Mouse (Mus musculus) limb, embryonic 15.5 days (tissue): ENCODE data around the gene Hdac7. TPM values are rescaled to one million over a fixed set of nuclear protein-coding genes. Genes with fewer than 3 reads are reported as not detected.

ENCODE experiments used
- ATAC-seq: fragments of 200-750 bp; cut with Nextera tagmentation; 2 replicates; pipeline ENCODE4 v1.8.0; 2017; ENCODE audit warnings: low read depth, moderate TSS enrichment; ENCODE audit not compliant: insufficient number of reproducible peaks, low FRiP score, low TSS enrichment
- H3K27ac ChIP-seq: fragments of 300-500 bp; sonication (generic); 2 replicates; pipeline ENCODE4 v1.5.1; 2015; ENCODE audit warnings: moderate library complexity, mild to moderate bottlenecking, inconsistent platforms
- H3K27me3 ChIP-seq: fragments of 300-500 bp; sonication (generic); 2 replicates; pipeline ENCODE4 v1.6.1; 2015; ENCODE audit warnings: inconsistent platforms
- H3K36me3 ChIP-seq: fragments of 300-500 bp; sonication (generic); 2 replicates; pipeline ENCODE4 v1.6.1; 2015; ENCODE audit warnings: inconsistent platforms
- H3K4me1 ChIP-seq: fragments of 300-500 bp; sonication (generic); 2 replicates; pipeline ENCODE4 v1.6.1; 2015; ENCODE audit warnings: inconsistent platforms
- H3K4me2 ChIP-seq: fragments of 300-500 bp; sonication (generic); 2 replicates; pipeline ENCODE4 v1.6.1; 2015; ENCODE audit warnings: mild to moderate bottlenecking, inconsistent platforms
- H3K4me3 ChIP-seq: fragments of 300-500 bp; sonication (generic); 2 replicates; pipeline ENCODE4 v1.5.1; 2015; ENCODE audit warnings: mild to moderate bottlenecking, inconsistent platforms
- H3K9ac ChIP-seq: fragments of 300-500 bp; sonication (generic); 2 replicates; pipeline ENCODE4 v1.6.1; 2015; ENCODE audit warnings: inconsistent platforms
- H3K9me3 ChIP-seq: fragments of 300-500 bp; sonication (generic); 2 replicates; pipeline ENCODE4 v1.6.1; 2016; ENCODE audit warnings: inconsistent platforms
- WGBS: fragments of 180-500 bp; shearing (Covaris S2); methylation state at CpG from one replicate; pipeline ENCODE4 v1.1.7; 2015; 5-methylcytosine and 5-hydroxymethylcytosine counted together
- polyA plus RNA-seq: library from polyadenylated mRNA; unstranded; fragments of >200 nt; fragmentation: Nextera tagmentation; extraction: Ambion mirVana; gene quantifications from 2 replicates; pipeline ENCODE4 v1.2.1, GENCODE M21; 2015

Gene Hdac7
- polyA plus RNA-seq, 1 experiment from 2014 or later: 34.1 TPM

DNA sequence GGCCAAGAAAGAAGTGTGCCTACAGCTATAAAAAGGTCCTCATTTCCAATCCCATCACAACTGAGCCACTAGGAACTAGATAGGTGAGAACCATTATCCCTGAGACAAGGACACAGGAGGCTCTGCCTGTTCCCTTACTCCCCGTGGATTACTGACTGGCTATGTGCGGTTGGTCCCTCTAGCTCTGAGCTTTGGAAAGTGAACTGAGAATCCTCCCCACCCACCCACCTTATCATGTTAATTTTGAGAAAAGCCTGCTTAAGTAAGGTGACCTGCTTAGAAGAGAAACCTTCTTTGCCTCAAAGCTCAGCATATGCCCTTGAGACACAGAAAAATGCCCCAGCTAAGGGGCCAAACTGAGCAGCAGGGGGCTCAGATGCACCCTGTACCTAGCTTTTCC lies 14.9 kb downstream of the Hdac7 start:
- peak overlapping the region; percentile 80; the same call in 1 of the 2 replicates for H3K4me3 ChIP-seq
- 0 out of 2 replicates have a peak, but pooled peaks cover 2% of the 10 kb centered on the region for H3K36me3 ChIP-seq
- peak overlapping the region; percentile 75 for H3K4me2 ChIP-seq
- H3K4me1 ChIP-seq: peaks cover 72% of the 10 kb centered on the region
- 65% methylated on average over 2 of the region's 2 CpGs for WGBS
- no peaks in the 10 kb centered on the region for H3K9me3 ChIP-seq
- H3K27me3 ChIP-seq: no peaks in the 10 kb centered on the region
- no peak for ATAC-seq
- peak overlapping the region; percentile 98 for H3K27ac ChIP-seq
- 0 out of 2 replicates have a peak overlapping the region, but pooled peaks have one; percentile 5 for H3K9ac ChIP-seq

DNA sequence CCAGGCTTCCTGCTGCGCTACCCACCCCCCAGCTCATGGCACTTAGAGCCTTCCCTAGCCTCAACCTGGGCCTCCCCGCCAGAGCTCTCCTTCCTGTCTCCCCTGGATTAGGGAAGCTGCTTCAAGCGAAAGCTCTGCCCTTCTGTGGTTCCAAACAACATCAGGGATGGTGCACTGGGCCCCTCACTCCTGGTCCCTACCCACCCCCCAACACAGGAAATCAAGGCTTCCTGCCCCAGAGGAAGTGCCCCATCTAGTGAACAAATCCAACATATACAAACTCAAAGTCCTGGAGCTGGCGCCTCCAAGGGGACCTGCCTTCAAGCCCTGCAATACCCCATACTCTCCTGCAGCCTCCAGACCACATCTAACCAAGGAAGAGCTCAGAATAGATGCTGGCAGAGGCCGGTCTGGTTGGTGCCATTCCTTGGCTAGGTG lies 15.4 kb downstream of the Hdac7 start:
- no peak for ATAC-seq
- Histone ChIP-seq H3K27ac (peak overlapping the region; percentile 98), H3K9ac (no peak overlapping the region), H3K9me3 (no peaks in the 10 kb centered on the region), H3K4me2 (peak overlapping the region; percentile 75), H3K4me1 (peaks cover 77% of the 10 kb centered on the region), H3K27me3 (no peaks in the 10 kb centered on the region), H3K36me3 (0 out of 2 replicates have a peak, but pooled peaks cover 2% of the 10 kb centered on the region), H3K4me3 (peak overlapping the region; percentile 80)
- 55% methylated on average over 5 of the region's 5 CpGs for WGBS

- 0 out of 2 replicates have a peak, but pooled peaks cover 2% of the 10 kb centered on the region for H3K36me3 ChIP-seq
- WGBS: 30% methylated on average over 6 of the region's 6 CpGs
- no peaks in the 10 kb centered on the region for H3K27me3 ChIP-seq
- H3K27ac ChIP-seq: peak overlapping the region; percentile 98
- 0 out of 2 replicates have a peak overlapping the region, but pooled peaks have one; percentile 17 for H3K9ac ChIP-seq
- no peak for ATAC-seq
- H3K4me1 ChIP-seq: peaks cover 83% of the 10 kb centered on the region
- peak overlapping the region; percentile 75 for H3K4me2 ChIP-seq
- H3K4me3 ChIP-seq: peak overlapping the region; percentile 5
- H3K9me3 ChIP-seq: no peaks in the 10 kb centered on the region
Observed at GRCm38 (mm10) chr15:97828221-97828842, 16.0 kb downstream of the Hdac7 start.

GRCm38 (mm10) chr15:97827401-97827800 lies 16.9 kb downstream of the Hdac7 start:
- Histone ChIP-seq H3K27me3 (no peaks in the 10 kb centered on the region), H3K27ac (no peak overlapping the region), H3K4me3 (no peak overlapping the region), H3K9me3 (no peaks in the 10 kb centered on the region), H3K9ac (no peak overlapping the region), H3K4me2 (no peak overlapping the region), H3K36me3 (0 out of 2 replicates have a peak, but pooled peaks cover 2% of the 10 kb centered on the region), H3K4me1 (peaks cover 88% of the 10 kb centered on the region)
- 83% methylated on average over 8 of the region's 8 CpGs for WGBS
- ATAC-seq: no peak

DNA sequence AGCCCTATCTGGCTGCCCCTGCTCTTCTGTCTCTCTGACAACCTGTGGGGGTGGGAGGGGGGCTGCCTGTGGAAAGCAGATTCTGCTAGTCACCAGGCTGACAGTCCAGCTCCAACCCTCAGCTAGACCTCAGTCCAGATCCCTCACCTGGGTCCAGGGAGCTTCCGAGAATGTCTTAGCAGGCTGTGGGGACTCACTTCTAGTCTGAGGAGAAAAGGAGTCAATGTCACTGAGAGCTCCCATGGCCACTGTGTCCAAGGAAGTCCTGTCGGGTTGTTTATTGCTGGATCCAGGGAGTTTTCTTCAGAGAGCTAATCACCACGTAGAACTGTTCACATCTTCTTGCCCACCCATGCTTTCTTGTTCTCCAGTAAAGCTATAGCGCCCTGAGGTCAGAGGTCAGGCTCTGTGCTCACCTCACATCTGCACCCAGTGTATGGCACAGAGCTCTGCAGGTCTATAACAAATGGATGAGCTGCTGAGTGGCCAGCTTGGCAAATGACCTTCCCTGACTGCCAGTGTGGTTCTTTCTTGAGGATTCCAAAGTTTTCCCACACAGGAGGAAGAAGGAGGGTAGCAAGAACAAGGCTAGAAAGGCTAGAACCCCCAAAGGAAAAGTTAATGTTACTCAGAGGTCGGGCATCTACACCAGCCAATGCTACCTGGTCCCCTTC lies 17.6 kb downstream of the Hdac7 start:
- Histone ChIP-seq H3K4me3 (no peak overlapping the region), H3K27me3 (no peaks in the 10 kb centered on the region), H3K4me1 (peaks cover 87% of the 10 kb centered on the region), H3K36me3 (0 out of 2 replicates have a peak, but pooled peaks cover 2% of the 10 kb centered on the region), H3K4me2 (no peak overlapping the region), H3K9ac (no peak overlapping the region), H3K27ac (0 out of 2 replicates have a peak overlapping the region, but pooled peaks have one; percentile 85), H3K9me3 (no peaks in the 10 kb centered on the region)
- ATAC-seq: no peak
- WGBS: 59% methylated on average over 5 of the region's 5 CpGs

DNA sequence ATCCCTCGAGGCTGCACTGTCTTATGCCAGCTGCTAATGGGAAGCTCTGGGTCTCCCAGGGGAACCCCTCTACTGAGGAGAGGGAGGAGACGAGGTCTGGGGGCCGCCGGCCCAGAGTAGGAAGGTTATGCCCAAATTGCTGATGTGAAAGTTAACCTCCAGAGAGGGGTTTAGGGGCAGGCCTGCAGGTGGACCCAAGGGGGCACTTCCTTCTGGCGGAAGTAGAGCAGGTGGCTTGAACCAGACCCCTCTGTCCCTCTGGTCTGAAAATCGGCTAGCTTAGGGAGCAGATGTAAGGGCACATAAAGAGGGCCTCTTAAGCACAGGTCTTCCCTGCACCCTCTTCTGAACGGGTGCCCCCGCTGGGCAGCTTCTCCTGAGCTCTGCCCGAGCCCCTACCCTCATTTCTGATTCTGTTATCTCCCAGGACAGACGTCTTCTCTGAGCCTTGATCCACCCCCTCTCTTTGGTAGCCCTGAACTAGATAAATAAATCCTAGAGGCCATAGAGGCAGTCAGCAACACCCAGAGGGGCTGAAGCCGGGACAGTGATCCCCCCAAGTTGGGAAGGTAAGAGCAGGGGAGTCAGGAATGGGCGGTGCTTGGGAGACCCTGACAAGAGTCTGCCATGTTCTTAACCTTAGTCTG lies 18.2 kb downstream of the Hdac7 start:
- Histone ChIP-seq H3K4me2 (peak overlapping the region; percentile 51), H3K9ac (no peak overlapping the region), H3K4me1 (peaks cover 94% of the 10 kb centered on the region), H3K36me3 (0 out of 2 replicates have a peak, but pooled peaks cover 2% of the 10 kb centered on the region), H3K27ac (peak overlapping the region; percentile 85), H3K9me3 (no peaks in the 10 kb centered on the region), H3K27me3 (no peaks in the 10 kb centered on the region), H3K4me3 (0 out of 2 replicates have a peak overlapping the region, but pooled peaks have one; percentile 32)
- WGBS: 52% methylated on average over 12 of the region's 12 CpGs
- ATAC-seq: no peak

DNA sequence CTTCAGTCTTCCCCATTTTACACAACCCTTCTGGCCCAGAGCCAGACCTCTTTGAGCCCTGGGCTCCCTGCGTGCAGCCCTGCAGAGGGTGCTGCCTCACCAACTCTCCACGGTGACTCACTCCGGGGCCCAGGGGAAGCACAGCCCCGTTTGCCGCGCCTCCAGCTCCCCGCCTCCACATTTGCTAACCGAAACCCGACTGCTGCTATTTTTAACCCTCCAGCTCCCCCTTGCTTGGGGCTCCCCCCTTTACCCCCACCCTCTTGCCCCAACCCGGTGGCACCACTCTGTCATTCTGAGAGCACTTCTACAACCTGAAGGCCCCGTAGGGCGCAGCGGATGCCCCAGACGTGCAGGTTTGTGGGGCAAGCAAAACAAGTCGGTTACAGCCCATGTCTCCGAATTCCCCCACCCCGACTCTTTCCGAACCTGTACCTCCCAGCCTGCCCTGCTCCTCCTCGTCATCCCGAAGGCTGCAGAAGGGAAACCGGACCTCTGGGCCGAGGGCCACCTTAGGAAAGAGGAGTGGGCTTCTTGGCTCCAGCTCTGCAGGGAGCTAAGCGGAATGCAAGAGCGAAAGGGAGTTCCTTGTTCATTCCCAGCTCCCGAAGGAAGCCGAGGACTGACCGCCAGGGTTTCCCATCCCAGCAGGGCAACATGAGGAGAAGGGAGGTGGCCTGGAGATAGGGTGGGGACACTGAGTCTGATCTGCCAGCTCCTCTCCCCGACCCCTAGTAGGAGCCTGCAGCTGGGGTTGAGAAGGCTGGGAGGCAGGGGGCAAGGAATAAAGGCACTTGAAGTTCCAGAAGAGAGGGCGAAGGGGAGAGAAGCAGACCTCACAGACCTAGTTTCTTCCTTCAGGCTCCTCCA lies 19.0 kb downstream of the Hdac7 start:
- Histone ChIP-seq H3K9ac (peak overlapping the region; percentile 29; the same call in 1 of the 2 replicates), H3K4me2 (peak overlapping the region; percentile 51), H3K9me3 (no peaks in the 10 kb centered on the region), H3K27me3 (no peaks in the 10 kb centered on the region), H3K4me3 (peak overlapping the region; percentile 32), H3K27ac (peak overlapping the region; percentile 85), H3K4me1 (peaks cover 95% of the 10 kb centered on the region), H3K36me3 (peaks cover 6% of the 10 kb centered on the region; the same call in 1 of the 2 replicates)
- 7% methylated on average over 29 of the region's 29 CpGs for WGBS
- peak; percentile 53 for ATAC-seq

- no peak overlapping the region for H3K4me3 ChIP-seq
- no peaks in the 10 kb centered on the region for H3K9me3 ChIP-seq
- H3K27ac ChIP-seq: peak overlapping the region; percentile 85
- no peak for ATAC-seq
- H3K4me2 ChIP-seq: no peak overlapping the region
- WGBS: 72% methylated on average over 6 of the region's 6 CpGs
- peaks cover 85% of the 10 kb centered on the region for H3K4me1 ChIP-seq
- peaks cover 6% of the 10 kb centered on the region; the same call in 1 of the 2 replicates for H3K36me3 ChIP-seq
- H3K27me3 ChIP-seq: no peaks in the 10 kb centered on the region
- H3K9ac ChIP-seq: no peak overlapping the region
Observed at GRCm38 (mm10) chr15:97824042-97824441, 20.3 kb downstream of the Hdac7 start.

DNA sequence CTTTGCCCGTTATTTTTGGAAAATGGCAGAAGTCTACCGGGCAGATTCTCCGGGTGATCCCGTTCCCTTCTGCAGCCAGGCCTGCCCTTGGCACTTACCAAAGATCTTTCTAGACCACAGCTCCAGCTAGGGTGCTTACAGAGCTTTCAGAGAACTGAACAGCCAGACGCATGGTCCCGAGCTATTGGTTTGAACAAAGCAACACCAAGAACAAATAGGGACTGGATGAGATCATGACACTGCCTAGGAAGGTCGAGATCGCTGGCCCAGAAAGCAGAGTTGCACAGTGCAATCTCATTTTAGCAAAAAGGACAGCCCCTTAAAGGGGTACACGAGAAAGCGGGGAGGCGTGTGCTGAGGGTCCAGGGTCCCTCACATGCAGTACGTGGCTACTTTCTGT lies 20.8 kb downstream of the Hdac7 start:
- ATAC-seq: no peak
- Histone ChIP-seq H3K9ac (no peak overlapping the region), H3K36me3 (peaks cover 6% of the 10 kb centered on the region; the same call in 1 of the 2 replicates), H3K27me3 (no peaks in the 10 kb centered on the region), H3K4me2 (no peak overlapping the region), H3K27ac (0 out of 2 replicates have a peak overlapping the region, but pooled peaks have one; percentile 4), H3K4me3 (no peak overlapping the region), H3K4me1 (peaks cover 80% of the 10 kb centered on the region), H3K9me3 (no peaks in the 10 kb centered on the region)
- WGBS: 80% methylated on average over 12 of the region's 12 CpGs

- Histone ChIP-seq H3K4me3 (no peak overlapping the region), H3K36me3 (peaks cover 6% of the 10 kb centered on the region; the same call in 1 of the 2 replicates), H3K27ac (peak overlapping the region; percentile 63; the same call in 1 of the 2 replicates), H3K9me3 (no peaks in the 10 kb centered on the region), H3K9ac (no peak overlapping the region), H3K4me2 (no peak overlapping the region), H3K4me1 (peaks cover 74% of the 10 kb centered on the region), H3K27me3 (no peaks in the 10 kb centered on the region)
- ATAC-seq: no peak
- WGBS: 42% methylated on average over 10 of the region's 12 CpGs
Observed at GRCm38 (mm10) chr15:97822545-97823228, 21.6 kb downstream of the Hdac7 start.
